Mouse (Mus musculus): ENCODE data around the gene Mpc2. TPM values are rescaled to one million over a fixed set of nuclear protein-coding genes. Genes with fewer than 3 reads are reported as not detected.

Mpc2 gene
- total and polyA plus RNA-seq, 3 experiments: 253 to 629 (median 547) TPM

- H3K9ac ChIP-seq (ENCODE audit: low read depth, low read length): no peak within 1 kb of the TSS
- intact Hi-C loops (cut with DNase I): no loop called here
- no peak for DNase-seq
- H3K4me1 ChIP-seq (ENCODE audit: control insufficient read depth, insufficient read depth, low read length): no peaks in the 10 kb centered on the region
- no peaks in the 10 kb centered on the region for H3K27me3 ChIP-seq (ENCODE audit: control insufficient read depth, insufficient read depth, low read length)
- 89% methylated on average over 8 of the region's 8 CpGs for WGBS
- no peak within 1 kb of the TSS for H3K4me3 ChIP-seq
- H3K27ac ChIP-seq: no peak within 1 kb of the TSS
- peaks cover 4% of the 10 kb centered on the region for H3K36me3 ChIP-seq (ENCODE audit: control insufficient read depth, insufficient read depth, low read length)
- no peaks in the 10 kb centered on the region for H3K79me2 ChIP-seq (replicated peaks; ENCODE audit: control insufficient read depth, insufficient read depth, low read length)
- TF ChIP-seq POLR2A (IDR thresholded peaks at IDR 0.05; ENCODE audit: insufficient read depth, low read depth, low read length) (no peak), CTCF (IDR thresholded peaks at IDR 0.05) (no peak)
Measured at GRCm38 (mm10) chr1:165484688-165485233, 24.3 kb downstream of the Mpc2 start, which contains the start of gene Adcy10. Adcy10 (plus strand) TSS chr1:165485183.

- 85% methylated on average over 2 of the region's 2 CpGs for WGBS
Measured at GRCm38 (mm10) chr1:165486108-165486507, 25.7 kb downstream of the Mpc2 start.

GRCm38 (mm10) chr1:165489197-165489596 is 28.8 kb downstream of the Mpc2 start:
- Histone ChIP-seq H3K27me3 (ENCODE audit: control insufficient read depth, insufficient read depth, low read length) (no peaks in the 10 kb centered on the region), H3K36me3 (ENCODE audit: control insufficient read depth, insufficient read depth, low read length) (no peaks in the 10 kb centered on the region), H3K27ac (no peak overlapping the region), H3K4me1 (ENCODE audit: control insufficient read depth, insufficient read depth, low read length) (no peaks in the 10 kb centered on the region), H3K4me3 (no peak overlapping the region), H3K9ac (ENCODE audit: low read depth, low read length) (no peak overlapping the region), H3K79me2 (replicated peaks; ENCODE audit: control insufficient read depth, insufficient read depth, low read length) (no peaks in the 10 kb centered on the region)
- 70% methylated on average over 4 of the region's 4 CpGs for WGBS
- no peak for TF ChIP-seq POLR2A (IDR thresholded peaks at IDR 0.05; ENCODE audit: insufficient read depth, low read depth, low read length)
- no peak for TF ChIP-seq CTCF (IDR thresholded peaks at IDR 0.05)
- no peak for TF ChIP-seq EP300 (IDR thresholded peaks at IDR 0.05; ENCODE audit: insufficient read depth, low read depth, low read length)
- intact Hi-C loops (cut with DNase I): no loop called here
- DNase-seq: no peak

More at GRCm38 (mm10) chr1:165486108-165486507, 25.7 kb downstream of the Mpc2 start:
- TF ChIP-seq POLR2A (IDR thresholded peaks at IDR 0.05; ENCODE audit: insufficient read depth, low read depth, low read length): no peak
- no peak for TF ChIP-seq EP300 (IDR thresholded peaks at IDR 0.05; ENCODE audit: insufficient read depth, low read depth, low read length)
- TF ChIP-seq CTCF (IDR thresholded peaks at IDR 0.05): no peak
- intact Hi-C loops (cut with DNase I): no loop called here
- Histone ChIP-seq H3K4me1 (ENCODE audit: control insufficient read depth, insufficient read depth, low read length) (no peaks in the 10 kb centered on the region), H3K27ac (no peak overlapping the region), H3K36me3 (ENCODE audit: control insufficient read depth, insufficient read depth, low read length) (peaks cover 2% of the 10 kb centered on the region; the same call in 1 of the 2 replicates), H3K9ac (ENCODE audit: low read depth, low read length) (no peak overlapping the region), H3K4me3 (no peak overlapping the region), H3K79me2 (replicated peaks; ENCODE audit: control insufficient read depth, insufficient read depth, low read length) (no peaks in the 10 kb centered on the region), H3K27me3 (ENCODE audit: control insufficient read depth, insufficient read depth, low read length) (no peaks in the 10 kb centered on the region)
- DNase-seq: no peak

- no peak overlapping the region for H3K9ac ChIP-seq (ENCODE audit: low read depth, low read length)
- no peaks in the 10 kb centered on the region; the same call in 1 of the 2 replicates for H3K4me1 ChIP-seq (ENCODE audit: control insufficient read depth, insufficient read depth, low read length)
- DNase-seq: no peak
- 46% methylated on average over 3 of the region's 3 CpGs for WGBS
- H3K4me3 ChIP-seq: no peak overlapping the region
- H3K79me2 ChIP-seq (replicated peaks; ENCODE audit: control insufficient read depth, insufficient read depth, low read length): no peaks in the 10 kb centered on the region
- H3K27ac ChIP-seq: no peak overlapping the region
- TF ChIP-seq CTCF (IDR thresholded peaks at IDR 0.05) (no peak), POLR2A (IDR thresholded peaks at IDR 0.05; ENCODE audit: insufficient read depth, low read depth, low read length) (no peak)
- H3K27me3 ChIP-seq (ENCODE audit: control insufficient read depth, insufficient read depth, low read length): no peaks in the 10 kb centered on the region
- no peaks in the 10 kb centered on the region for H3K36me3 ChIP-seq (ENCODE audit: control insufficient read depth, insufficient read depth, low read length)
- intact Hi-C loops (cut with DNase I): no loop called here
Measured at GRCm38 (mm10) chr1:165498856-165499255, 38.4 kb downstream of the Mpc2 start.

DNA sequence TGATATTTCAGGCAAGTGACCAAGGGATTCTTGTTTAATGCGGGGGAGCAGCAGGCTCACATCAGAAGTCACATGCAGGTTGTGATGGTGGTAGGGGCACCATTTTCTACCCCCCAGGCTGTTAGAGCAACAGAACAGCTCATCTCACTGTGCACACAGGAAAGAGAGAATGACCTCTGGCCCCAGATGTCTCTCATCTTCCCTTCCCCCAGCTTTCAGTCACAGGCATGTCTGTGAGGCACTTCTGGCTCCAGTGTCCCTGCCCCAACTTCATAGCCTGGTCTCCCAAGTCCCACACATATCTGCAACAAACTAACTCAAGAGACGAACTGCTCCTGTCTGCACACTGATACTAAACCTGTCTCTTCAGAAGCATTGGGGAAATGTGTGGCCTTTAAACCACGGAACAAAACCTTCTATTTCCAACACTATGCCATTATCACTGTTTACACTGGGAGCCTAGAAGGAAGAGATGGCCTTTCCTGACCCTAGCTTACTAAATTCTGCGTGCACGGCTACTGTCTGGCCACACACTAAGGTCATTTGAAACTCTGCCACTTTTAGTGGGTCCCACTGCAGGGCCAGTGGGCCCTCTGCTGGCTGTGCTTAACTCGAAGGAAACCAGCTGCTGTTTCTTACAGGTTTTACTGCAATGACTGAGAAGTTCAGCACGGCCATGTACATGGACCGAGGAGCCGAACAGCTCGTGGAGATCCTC is 43.0 kb downstream of the Mpc2 start:
- DNase-seq: peak; percentile 56 to 59
- H3K36me3 ChIP-seq (ENCODE audit: control insufficient read depth, insufficient read depth, low read length): no peaks in the 10 kb centered on the region
- H3K79me2 ChIP-seq (replicated peaks; ENCODE audit: control insufficient read depth, insufficient read depth, low read length): no peaks in the 10 kb centered on the region
- TF ChIP-seq CTCF (IDR thresholded peaks at IDR 0.05) (peak; percentile 85), EP300 (IDR thresholded peaks at IDR 0.05; ENCODE audit: insufficient read depth, low read depth, low read length) (no peak)
- H3K27ac ChIP-seq: no peak overlapping the region
- intact Hi-C loops (cut with DNase I): loop anchor here (1.0 to 10.0 kb wide), 3 partner anchors 41 to 269 kb away; partner anchors contain the start of gene Tiprl
- no peak overlapping the region for H3K4me3 ChIP-seq
- H3K4me1 ChIP-seq (ENCODE audit: control insufficient read depth, insufficient read depth, low read length): no peaks in the 10 kb centered on the region; the same call in 1 of the 2 replicates
- no peaks in the 10 kb centered on the region for H3K27me3 ChIP-seq (ENCODE audit: control insufficient read depth, insufficient read depth, low read length)
- 28% methylated on average over 10 of the region's 10 CpGs for WGBS
- no peak overlapping the region for H3K9ac ChIP-seq (ENCODE audit: low read depth, low read length)

DNA sequence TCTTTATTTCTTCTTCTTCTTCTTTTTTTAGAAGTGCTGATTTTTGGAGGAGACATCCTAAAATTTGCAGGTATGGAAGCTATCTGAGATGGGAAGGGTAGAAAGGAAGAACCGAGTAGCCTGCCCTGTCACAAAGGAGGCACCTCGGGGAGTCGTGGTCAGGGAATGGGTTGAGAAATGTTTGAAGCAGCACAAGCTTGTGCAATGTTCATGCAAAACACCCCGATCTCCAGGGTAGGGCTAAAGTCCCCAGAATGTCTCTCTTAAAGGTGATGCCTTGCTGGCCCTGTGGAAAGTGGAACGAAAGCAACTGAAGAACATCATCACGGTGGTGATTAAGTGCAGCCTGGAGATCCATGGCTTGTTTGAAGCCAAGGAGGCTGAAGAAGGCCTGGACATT is 45.9 kb downstream of the Mpc2 start:
- no peak overlapping the region for H3K4me3 ChIP-seq
- peaks cover 4% of the 10 kb centered on the region for H3K4me1 ChIP-seq (ENCODE audit: control insufficient read depth, insufficient read depth, low read length)
- 86% methylated on average over 6 of the region's 6 CpGs for WGBS
- H3K9ac ChIP-seq (ENCODE audit: low read depth, low read length): no peak overlapping the region
- no peak overlapping the region for H3K27ac ChIP-seq
- no peaks in the 10 kb centered on the region for H3K79me2 ChIP-seq (replicated peaks; ENCODE audit: control insufficient read depth, insufficient read depth, low read length)
- no peaks in the 10 kb centered on the region for H3K27me3 ChIP-seq (ENCODE audit: control insufficient read depth, insufficient read depth, low read length)
- H3K36me3 ChIP-seq (ENCODE audit: control insufficient read depth, insufficient read depth, low read length): no peaks in the 10 kb centered on the region
- TF ChIP-seq POLR2A (IDR thresholded peaks at IDR 0.05; ENCODE audit: insufficient read depth, low read depth, low read length): no peak
- no peak for TF ChIP-seq EP300 (IDR thresholded peaks at IDR 0.05; ENCODE audit: insufficient read depth, low read depth, low read length)
- no peak for TF ChIP-seq CTCF (IDR thresholded peaks at IDR 0.05)
- intact Hi-C loops (cut with DNase I): loop anchor here (10.0 kb wide), 1 partner anchor 272 kb away; the partner anchor contains the start of gene Tiprl
- DNase-seq: no peak

All from heart, adult 2 months (tissue).